Mouse (Mus musculus) heart, adult 9 months (tissue): ENCODE results near the gene Farsb.

Source experiments
- DNase-seq, 2 experiments: peaks; one replicate each; pipeline ENCODE4 v3.0.0; 2022; ENCODE audit warnings: low spot score in 2 of 2

Gene Farsb

DNA sequence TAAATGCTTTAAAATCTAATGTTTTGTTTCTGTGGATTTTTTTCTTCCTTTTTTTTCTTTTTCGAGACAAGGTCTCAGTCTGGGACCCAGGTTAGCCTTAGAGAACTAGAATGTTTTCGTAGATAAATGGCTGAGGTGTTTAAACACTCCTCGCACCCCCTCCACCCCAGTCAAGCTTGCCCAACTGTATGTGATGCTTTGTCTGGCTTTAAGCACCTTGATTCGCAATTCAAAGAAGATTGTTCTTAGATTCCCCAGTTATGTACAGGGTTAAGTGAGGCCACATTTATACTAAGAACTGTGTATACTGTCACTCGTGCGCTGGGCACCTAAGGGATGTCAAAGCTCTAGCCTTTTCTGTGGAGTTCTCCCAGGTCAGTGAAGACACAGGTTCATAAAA is 68.4 kb downstream of the Farsb start:
- DNase-seq, result no peak

DNA sequence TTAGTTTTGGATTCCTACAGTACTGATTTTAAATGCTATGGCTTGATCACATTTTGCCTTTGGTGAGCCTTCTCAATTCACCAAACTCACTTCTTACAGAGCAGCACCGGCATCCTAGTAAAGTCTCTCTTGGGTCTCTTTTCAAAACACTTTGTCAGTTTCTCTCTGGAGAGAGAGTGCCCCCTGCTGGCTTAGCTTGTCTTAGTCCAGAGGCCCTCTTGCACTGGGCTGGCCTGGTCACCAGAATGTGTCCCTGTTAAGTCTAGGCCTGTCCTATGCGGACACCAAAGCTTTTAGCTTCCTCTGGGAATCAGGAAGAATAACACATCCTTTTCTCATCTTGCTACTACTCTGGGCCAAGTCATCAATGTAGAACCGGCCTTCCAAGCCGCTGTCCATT is 69.1 kb downstream of the Farsb start:
- DNase-seq, result peak in 1 of 2 experiments; percentile 54

DNA sequence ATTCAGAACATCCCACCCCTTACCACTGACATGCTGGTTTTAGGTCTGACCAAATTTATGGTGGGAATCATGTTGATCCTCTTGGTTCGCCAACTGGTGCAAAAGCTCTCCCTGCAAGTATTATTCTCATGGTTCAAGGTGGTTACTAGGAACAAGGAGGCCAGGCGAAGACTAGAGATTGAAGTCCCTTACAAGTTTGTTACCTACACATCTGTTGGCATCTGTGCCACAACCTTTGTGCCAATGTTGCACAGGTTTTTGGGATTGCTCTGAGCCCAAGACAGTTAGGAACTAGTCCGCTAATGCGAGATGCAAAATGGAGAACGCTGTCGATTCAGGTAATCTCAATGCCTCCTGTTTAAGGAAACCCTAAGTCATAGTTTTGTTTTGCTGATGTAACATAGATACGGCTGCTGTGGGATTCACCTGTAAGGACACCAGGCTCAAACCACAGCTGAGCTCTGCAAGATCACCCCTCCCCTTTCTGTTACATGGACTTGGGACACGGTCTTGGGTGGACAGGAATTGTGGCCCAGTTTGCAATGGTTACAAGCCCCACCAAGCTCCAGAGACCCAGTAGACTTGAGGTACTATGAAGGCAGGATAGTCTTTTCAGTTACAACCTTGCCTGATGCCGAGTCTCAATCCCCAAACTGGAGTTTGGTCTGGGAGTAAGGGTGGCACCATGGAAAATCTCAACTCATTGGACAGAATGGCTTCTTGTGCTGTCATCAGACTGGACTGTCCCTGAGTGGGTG is 71.4 kb downstream of the Farsb start:
- DNase-seq, result no peak

DNA sequence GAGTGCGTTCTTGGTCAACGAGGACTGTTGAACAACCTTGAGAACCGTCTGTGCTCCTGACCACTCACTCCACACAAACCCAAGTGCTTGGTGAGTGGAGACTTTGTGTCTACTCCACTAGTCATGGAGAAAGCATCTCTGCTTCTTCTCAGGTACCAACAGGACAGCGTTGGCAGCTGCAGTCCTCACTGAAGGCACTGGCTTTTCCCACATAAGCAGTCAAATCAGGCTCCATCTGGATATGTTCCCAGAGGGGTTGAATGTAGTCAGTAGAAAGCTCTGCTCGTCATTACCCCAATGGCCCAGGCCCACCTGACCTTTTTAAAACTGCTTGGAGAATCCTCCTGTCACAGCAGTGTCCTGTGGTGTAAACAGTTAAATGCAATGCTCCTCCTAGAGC is 74.3 kb downstream of the Farsb start:
- no peak for DNase-seq

DNA sequence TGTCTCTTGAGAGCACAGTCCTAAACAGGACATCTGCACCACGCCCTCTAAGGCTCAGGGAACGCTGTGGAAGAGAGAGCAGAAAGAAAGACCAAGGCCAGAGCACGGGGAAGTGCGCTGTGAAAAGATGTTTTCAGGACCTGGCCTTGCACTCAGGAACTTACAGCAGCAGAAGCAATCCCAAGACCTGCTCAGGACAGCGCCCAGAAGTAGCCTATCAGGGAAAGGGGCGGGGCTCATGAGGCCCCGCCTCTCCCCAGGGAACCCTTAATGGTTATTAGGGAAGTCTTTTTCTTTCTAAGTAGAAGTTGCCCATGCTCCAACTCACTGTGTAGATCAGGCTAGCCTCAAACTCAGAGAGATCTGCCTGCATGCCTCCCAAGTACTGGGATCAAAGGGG is 76.0 kb downstream of the Farsb start:
- DNase-seq, result no peak

DNA sequence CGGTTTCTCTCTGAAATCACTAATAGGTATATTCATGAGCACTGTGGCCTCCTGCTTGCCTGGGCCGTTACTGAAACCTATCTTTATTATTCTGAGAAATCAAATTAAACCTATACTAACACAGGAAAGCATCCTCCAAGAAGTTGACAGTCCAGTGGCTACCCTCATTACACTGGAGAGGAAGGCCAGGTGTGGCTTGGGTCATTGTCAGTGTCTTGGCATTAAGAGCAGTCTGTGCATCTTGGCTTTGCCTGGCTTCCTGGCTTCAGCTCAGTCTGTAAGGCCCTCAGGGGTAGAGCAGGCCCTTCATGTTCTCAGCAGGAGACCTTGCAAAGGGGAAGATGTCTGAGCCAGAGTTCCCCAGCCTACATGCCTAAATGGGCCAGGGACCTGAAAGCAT is 79.3 kb downstream of the Farsb start:
- DNase-seq, result no peak

DNA sequence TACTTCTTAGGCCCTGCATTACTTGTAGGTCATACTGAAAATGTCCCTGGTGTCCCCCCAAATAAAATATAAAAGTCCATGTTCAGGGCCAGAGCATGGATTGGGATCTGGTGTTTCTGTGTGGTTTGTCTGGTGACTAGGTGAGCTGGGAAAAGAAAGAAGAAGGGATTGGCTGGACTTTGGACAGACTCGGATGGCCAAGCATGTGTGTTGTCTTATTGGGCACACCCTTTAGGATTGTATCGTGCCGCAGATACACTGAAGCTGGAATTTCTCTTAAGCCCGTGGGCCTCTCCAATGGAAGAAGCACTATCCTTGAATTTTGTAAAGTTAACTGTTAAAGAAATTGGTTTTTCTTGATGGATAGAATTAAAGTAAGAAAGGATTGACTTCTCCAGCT is 87.3 kb downstream of the Farsb start:
- no peak for DNase-seq

DNA sequence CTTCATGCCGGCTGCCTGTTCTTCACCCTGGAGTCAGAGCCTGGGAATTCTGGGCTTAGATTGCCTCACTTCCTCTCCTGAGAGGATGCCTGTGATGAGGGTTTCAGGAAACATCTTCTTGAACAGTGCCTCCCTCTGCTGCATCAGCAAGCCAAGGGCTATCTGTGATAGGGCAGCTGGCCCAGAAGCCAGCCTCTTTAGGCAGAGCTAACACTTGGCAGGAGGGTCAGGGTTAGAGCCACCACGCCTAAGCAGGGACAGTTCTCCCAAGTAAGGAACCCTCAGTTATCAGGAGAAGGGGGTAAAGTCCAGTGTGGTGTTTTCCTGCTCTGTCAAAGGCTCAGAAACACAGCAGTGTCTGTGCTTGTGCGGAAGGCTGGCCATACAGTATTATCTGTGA is 88.9 kb downstream of the Farsb start:
- DNase-seq, result no peak

DNA sequence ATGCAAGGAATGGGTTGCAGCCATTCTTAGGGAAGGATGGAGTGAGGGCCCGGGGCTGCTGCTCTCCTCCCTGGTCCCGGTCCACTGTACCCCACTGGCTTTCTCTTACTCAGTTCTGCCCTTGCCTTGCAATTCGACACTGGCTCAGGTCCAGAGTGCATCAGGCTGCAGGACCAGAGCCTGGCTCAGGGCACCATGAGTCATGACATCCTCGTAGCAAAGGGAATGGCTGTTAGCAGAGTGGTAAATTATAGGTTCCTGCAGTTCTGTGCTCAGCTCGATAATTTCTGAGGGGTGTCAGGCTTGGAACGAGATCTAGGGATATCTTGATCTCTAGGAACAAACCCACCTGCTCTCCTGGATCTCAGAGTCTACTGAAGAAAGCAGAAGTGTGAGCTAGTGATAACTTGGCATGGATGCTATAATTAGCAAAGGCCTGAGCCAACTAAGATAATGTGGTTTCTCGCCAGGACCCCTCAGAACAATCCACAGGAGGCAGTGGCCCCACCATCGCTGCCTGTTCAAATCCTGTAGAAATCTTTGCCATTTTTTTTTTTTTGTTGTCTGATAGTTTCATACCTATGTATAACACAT is 92.3 kb downstream of the Farsb start:
- DNase-seq, result no peak

DNA sequence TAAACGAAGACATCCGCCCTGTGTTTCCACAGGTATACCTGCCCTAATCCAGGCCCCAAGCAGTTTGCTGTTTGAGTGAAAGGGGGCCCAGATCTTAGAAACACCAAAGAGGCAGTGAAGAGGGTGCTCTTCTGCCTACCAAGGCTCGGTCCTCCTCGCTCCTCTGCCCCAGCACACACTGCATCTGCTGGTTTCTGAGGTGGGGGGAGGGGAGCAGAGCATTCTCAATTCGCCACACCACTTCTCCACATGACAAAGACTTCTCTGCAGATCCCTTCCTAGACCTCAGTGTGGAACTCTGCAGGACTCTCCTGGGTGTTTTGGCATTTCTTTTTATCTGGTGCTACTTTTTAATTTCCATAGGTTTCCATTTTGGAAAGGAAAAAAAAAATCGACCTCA is 93.0 kb downstream of the Farsb start:
- DNase-seq, result no peak

DNA sequence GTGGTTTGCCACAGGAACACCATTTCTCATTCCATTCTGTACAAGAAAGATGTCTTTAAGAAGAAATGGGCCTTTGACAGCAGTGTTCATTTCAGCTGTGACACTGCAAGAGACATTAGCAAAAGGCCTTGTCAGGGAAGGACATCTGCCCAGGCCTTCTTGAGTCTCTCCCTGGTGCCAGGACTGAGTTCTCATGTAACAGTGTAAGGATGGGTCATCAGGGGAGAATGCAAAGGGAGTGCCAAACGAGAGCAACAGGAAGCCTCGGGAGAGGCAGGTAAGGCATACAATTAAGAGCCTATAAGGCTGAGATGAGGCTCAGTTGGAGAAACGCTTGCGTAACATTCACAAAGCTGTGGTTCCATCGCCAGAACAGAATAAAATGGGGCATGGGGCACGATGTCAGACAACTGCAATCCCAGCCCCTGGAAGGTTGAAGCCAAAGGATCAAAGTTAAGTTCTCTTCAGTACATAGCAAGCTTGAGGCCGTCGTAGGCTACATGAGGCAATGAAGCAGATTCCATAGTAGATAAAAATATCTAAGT is 93.4 kb downstream of the Farsb start:
- no peak for DNase-seq

DNA sequence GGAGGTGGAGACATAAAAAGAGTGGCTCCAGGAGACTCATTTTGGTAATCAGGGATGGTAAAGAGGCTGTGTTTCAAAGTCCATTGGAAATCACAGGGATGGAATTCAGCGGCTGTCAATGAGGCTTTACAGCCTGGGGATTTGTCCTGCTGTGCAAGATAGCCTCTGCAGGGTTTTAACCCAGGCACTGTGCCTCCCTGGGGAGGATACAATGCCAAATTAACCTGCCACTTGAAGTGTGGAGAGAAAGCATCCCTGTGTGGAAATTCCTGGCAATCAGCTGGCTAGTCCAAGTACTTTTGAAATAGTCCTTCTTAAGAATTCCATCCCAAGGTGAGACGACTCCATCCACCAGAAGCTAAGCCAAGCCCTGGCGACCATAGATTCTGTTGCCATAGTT is 99.8 kb downstream of the Farsb start:
- DNase-seq, result no peak

DNA sequence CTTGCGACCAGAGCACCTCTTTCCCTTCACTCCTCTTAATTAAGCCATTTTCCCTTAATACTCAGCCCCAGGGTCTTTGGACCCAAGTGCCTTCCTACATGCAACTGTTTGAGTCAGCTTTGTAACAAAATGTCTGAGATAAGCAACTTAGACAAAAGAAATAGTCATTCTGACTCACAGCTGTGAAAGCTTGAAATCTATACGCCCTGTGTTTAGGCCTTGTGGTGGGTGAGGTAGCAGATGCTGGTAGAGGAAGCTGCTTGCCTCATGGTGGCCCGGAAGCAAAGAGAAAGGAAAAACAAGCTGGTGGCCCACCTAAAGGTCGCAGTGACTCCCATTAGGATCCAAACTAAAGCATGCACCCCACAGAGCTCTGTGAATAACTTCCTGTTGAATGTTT is 100.8 kb downstream of the Farsb start:
- no peak for DNase-seq

DNA sequence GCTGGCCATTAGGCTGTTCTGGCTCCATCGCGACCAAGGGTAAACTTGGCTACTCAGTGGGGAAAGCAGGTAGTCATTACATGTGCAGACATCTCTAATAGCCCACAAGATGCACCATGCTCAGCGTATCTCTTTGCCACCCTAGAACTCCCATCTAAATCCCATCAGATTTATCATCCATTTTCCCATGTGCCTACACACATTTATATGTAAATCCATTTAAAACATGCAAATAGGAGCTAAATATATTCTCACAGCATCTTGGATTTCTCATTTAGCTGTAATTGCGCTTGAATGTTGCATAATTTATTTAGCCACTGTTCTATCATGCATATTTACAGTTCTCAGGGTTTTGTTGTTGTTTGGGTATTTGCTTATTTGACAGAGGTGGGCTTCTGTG is 107.7 kb downstream of the Farsb start:
- DNase-seq, result no peak

DNA sequence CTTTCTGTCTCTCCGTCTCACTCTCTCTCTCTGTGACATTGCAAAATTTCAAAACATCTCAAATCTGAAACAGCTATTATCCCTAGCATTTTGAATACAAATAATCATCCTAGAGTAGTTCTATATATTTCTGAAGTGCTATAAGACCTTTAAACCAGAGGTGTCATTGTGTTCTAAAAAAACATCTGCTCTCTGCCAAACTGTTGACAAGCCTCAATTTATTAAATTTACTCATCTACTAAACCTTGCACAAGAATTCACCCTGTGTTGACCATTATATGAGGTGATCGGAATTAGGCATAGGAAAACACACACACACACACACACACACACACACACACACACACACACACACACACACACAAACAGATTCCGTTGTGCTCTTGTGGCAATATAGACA is 113.6 kb downstream of the Farsb start:
- no peak for DNase-seq

DNA sequence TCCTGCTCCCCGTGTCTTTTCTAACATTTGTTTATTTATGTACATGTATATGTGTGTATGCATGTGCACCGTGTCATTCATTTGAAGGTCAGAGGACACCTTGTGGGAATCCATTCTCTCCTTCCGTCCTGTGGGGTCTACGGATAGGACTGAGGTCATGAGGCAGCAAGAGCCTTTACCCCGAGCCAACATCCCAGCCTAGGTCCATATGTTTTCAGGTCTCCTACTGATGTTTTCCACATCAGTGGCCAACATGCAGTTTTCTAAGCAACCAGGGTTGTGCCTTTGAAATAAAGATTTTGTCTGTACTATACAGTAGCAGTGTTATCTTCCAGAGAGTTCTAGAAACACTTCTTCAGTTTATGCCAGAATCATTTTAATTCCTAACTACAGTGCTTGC is 114.9 kb downstream of the Farsb start:
- no peak for DNase-seq

DNA sequence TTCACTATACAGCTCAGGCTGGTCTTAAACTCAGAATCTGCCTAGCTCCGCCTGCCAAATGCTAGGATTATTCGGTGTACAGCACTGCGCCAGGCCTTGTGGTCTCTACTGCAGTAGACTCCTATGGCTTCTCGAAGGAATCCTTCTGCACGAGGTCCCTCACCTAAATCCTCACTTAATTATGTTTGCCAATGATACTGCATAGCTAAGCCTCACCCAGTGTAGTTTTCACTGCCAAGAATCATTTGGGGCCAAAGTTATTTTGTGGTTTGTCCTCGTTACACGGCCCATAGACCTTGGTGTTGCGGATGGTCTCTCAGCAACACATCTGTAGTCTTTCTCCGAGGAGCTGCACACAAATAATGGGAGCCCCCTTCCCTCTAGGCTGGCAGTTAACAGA is 116.4 kb downstream of the Farsb start:
- DNase-seq, result no peak

DNA sequence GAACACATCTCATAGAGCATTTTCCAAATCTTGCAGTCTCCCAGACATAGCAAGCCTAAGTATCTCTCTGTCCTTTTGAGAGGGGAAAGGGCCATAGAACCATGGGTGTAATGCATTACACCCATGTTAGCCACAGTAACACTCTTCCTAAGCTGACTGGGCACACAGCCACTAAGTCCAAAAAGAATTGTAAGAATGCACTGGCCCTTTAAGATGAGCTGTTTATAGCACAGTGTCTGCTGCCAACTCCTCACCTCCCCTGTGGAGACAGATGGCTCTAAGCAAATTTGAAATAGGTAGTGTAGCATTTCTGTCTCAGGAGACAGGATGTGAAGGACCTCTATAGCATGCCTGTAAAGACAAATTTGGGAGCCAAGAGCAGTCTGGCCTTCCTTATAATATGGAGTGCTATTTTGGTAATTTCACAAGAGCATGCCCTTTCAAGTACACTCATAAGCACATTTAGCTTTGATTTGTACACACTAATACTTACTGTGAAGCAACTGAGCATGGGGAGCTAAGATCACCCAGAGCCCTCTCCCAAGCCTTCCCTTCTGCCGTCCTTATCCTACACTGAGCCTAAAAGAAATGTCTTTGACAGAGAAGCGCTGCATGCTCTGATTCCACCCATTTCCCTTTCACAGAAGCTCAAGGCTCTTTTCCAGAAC is 117.0 kb downstream of the Farsb start:
- peak; percentile 19 to 44 for DNase-seq

DNA sequence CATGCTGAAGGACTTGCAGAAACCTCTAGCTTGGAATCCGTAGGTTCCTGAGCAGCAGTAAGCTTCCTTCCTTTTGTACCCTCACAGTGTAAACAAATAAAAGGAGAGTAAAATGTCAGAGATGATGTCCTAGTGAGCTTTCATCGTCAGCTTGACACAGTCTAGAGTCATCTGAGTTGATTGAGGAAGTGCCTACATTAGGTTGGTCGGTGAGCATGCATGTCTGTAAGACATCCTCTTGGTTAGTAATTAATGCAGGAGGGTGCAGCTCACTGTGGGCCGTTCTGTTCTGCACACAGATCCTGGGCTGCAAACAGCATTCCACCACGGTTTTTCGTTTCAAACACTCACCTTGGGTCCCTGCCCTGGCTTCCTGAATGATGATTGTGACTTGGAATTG is 118.6 kb downstream of the Farsb start:
- DNase-seq, result no peak
